Mouse (Mus musculus) ES-E14 (cell line): Measurements from ENCODE around the gene Aplp2. TPM values are rescaled to one million over a fixed set of nuclear protein-coding genes. Genes with fewer than 3 reads are reported as not detected.

Source experiments
- DNase-seq: peaks from one replicate; pipeline ENCODE4 v3.0.0-alpha.2; 2013; ENCODE audit warnings: low read depth, low spot score
- H3K27ac ChIP-seq: 2 replicates; pipeline ENCODE4 v1.5.1; 2012; ENCODE audit warnings: low read depth, mild to moderate bottlenecking, low read length, moderate library complexity, mixed read lengths; ENCODE audit not compliant: poor library complexity, insufficient read depth, severe bottlenecking
- H3K36me3 ChIP-seq: 2 replicates; pipeline ENCODE4 v1.6.1; 2012; ENCODE audit warnings: mild to moderate bottlenecking, low read length, moderate library complexity, mixed read lengths; ENCODE audit not compliant: control insufficient read depth, poor library complexity, insufficient read depth, severe bottlenecking
- H3K4me1 ChIP-seq, 2 experiments: fragments of 150-350 bp in 1 of 2; sonication (generic) in 1 of 2; 2 replicates each; pipeline ENCODE4 v1.6.1; 2012; ENCODE audit warnings: low read length in 2 of 2, mild to moderate bottlenecking in 1 of 2, mixed read lengths in 1 of 2; ENCODE audit not compliant: control insufficient read depth in 2 of 2, insufficient read depth in 2 of 2, poor library complexity in 1 of 2
- H3K4me3 ChIP-seq, 2 experiments: fragments of 150-350 bp in 1 of 2; sonication (generic) in 1 of 2; 2 replicates each; pipeline ENCODE4 v1.5.1; 2012; ENCODE audit warnings: low read length in 2 of 2, low read depth in 1 of 2, mild to moderate bottlenecking in 1 of 2, mixed read lengths in 1 of 2; ENCODE audit not compliant: insufficient read depth in 1 of 2, poor library complexity in 1 of 2, severe bottlenecking in 1 of 2
- H3K9ac ChIP-seq: 2 replicates; pipeline ENCODE4 v1.6.1; 2012; ENCODE audit warnings: low read depth, mild to moderate bottlenecking, low read length, mixed read lengths; ENCODE audit not compliant: poor library complexity, insufficient read depth, severe bottlenecking
- H3K9me3 ChIP-seq: fragments of 150-350 bp; sonication (generic); 2 replicates; pipeline ENCODE4 v1.6.1; 2012; ENCODE audit warnings: low read depth, mild to moderate bottlenecking, low read length; ENCODE audit not compliant: control insufficient read depth, insufficient read depth
- CHD2 ChIP-seq: IDR thresholded peaks from 2 replicates; pipeline ENCODE4 v1.6.1; 2014; ENCODE audit warnings: mild to moderate bottlenecking, low read depth, low read length, inconsistent platforms
- HCFC1 ChIP-seq: IDR thresholded peaks from 2 replicates; pipeline ENCODE4 v1.6.1; 2012; ENCODE audit warnings: low read length, inconsistent platforms, borderline replicate concordance; ENCODE audit not compliant: insufficient read depth
- MAFK ChIP-seq: IDR thresholded peaks from 2 replicates; pipeline ENCODE4 v1.6.1; 2014; ENCODE audit warnings: mild to moderate bottlenecking, low read depth, low read length, inconsistent platforms; ENCODE audit not compliant: insufficient read depth
- ZC3H11A ChIP-seq: IDR thresholded peaks from 2 replicates; pipeline ENCODE4 v1.6.1; 2012; ENCODE audit warnings: low read depth, mild to moderate bottlenecking, inconsistent platforms, low read length, borderline replicate concordance
- ZNF384 ChIP-seq: IDR thresholded peaks from 2 replicates; pipeline ENCODE4 v1.6.1; 2012; ENCODE audit warnings: low read depth, low read length, inconsistent platforms
- in situ Hi-C, 2 experiments: fragments of 600-800 bp; cut with MboI; formaldehyde crosslinking; loops; one replicate each; pipeline ENCODE4 v1.15.1; 2025; ENCODE audit warnings: low sequenced_read_pairs in 2 of 2, inconsistent platforms in 1 of 2; ENCODE audit not compliant: unreplicated experiment in 2 of 2
- total RNA-seq: library from RNA; depleted of rRNA; stranded (reverse); fragments of 300-350 nt; gene quantifications from 2 replicates; pipeline ENCODE4 v1.2.3, GENCODE M21; 2012

The Aplp2 gene
- total RNA-seq, 1 experiment, result 320 TPM

- no peak overlapping the region for H3K4me3 ChIP-seq
- H3K9ac ChIP-seq, result no peak overlapping the region
- DNase-seq, result no peak
- no peaks in the 10 kb centered on the region for H3K4me1 ChIP-seq
- no peaks in the 10 kb centered on the region for H3K9me3 ChIP-seq
- no peak for TF ChIP-seq HCFC1
- TF ChIP-seq CHD2, result no peak
- no peak for TF ChIP-seq MAFK
- no peak for TF ChIP-seq ZNF384
- no peak for TF ChIP-seq ZC3H11A
- no peaks in the 10 kb centered on the region for H3K36me3 ChIP-seq
- no peak overlapping the region for H3K27ac ChIP-seq
- in situ Hi-C loops, result no loop called here
Observed at GRCm38 (mm10) chr9:31246421-31246820, 34.8 kb upstream of the Aplp2 start.

- Histone ChIP-seq H3K9ac (no peak overlapping the region), H3K4me1 (no peaks in the 10 kb centered on the region), H3K4me3 (no peak overlapping the region), H3K27ac (no peak overlapping the region), H3K36me3 (no peaks in the 10 kb centered on the region), H3K9me3 (no peaks in the 10 kb centered on the region)
- TF ChIP-seq ZC3H11A, result no peak
- DNase-seq, result no peak
- in situ Hi-C loops, result no loop called here
Observed at GRCm38 (mm10) chr9:31245006-31245405, 33.4 kb upstream of the Aplp2 start.

GRCm38 (mm10) chr9:31243939-31244333, 32.3 kb upstream of the Aplp2 start:
- H3K9me3 ChIP-seq, result no peaks in the 10 kb centered on the region
- in situ Hi-C loops, result no loop called here
- H3K4me3 ChIP-seq, result no peak overlapping the region
- no peak overlapping the region for H3K27ac ChIP-seq
- DNase-seq, result no peak
- H3K9ac ChIP-seq, result no peak overlapping the region
- no peaks in the 10 kb centered on the region for H3K4me1 ChIP-seq
- H3K36me3 ChIP-seq, result no peaks in the 10 kb centered on the region
- TF ChIP-seq MAFK (no peak), CHD2 (no peak), HCFC1 (no peak), ZC3H11A (no peak), ZNF384 (no peak)

GRCm38 (mm10) chr9:31243306-31243938, 31.8 kb upstream of the Aplp2 start:
- Histone ChIP-seq H3K4me1 (no peaks in the 10 kb centered on the region), H3K9me3 (no peaks in the 10 kb centered on the region), H3K4me3 (no peak overlapping the region), H3K9ac (no peak overlapping the region), H3K27ac (no peak overlapping the region), H3K36me3 (no peaks in the 10 kb centered on the region)
- DNase-seq, result no peak
- TF ChIP-seq CHD2 (no peak), MAFK (no peak), ZNF384 (no peak), ZC3H11A (no peak), HCFC1 (no peak)
- in situ Hi-C loops, result no loop called here

- H3K4me1 ChIP-seq, result no peaks in the 10 kb centered on the region
- DNase-seq, result no peak
- no peak overlapping the region for H3K9ac ChIP-seq
- in situ Hi-C loops, result no loop called here
- no peak for TF ChIP-seq ZNF384
- TF ChIP-seq HCFC1, result no peak
- no peak for TF ChIP-seq MAFK
- no peak for TF ChIP-seq CHD2
- no peak for TF ChIP-seq ZC3H11A
- H3K4me3 ChIP-seq, result no peak overlapping the region
- H3K9me3 ChIP-seq, result no peaks in the 10 kb centered on the region
- no peak overlapping the region for H3K27ac ChIP-seq
- no peaks in the 10 kb centered on the region for H3K36me3 ChIP-seq
Observed at GRCm38 (mm10) chr9:31241208-31241699, 29.6 kb upstream of the Aplp2 start.
